Mouse (Mus musculus): Measurements from ENCODE around the gene 4930452B06Rik. TPM values are rescaled to one million over a fixed set of nuclear protein-coding genes. Genes with fewer than 3 reads are reported as not detected.
"Not testable (repeated sequence)": the region's sequence is repeated elsewhere in the genome, so short reads cannot be mapped to it uniquely, and the experiment has no call there.

Gene 4930452B06Rik
- polyA plus RNA-seq, 1 experiment from 2014 or later = 12.3 TPM

DNA sequence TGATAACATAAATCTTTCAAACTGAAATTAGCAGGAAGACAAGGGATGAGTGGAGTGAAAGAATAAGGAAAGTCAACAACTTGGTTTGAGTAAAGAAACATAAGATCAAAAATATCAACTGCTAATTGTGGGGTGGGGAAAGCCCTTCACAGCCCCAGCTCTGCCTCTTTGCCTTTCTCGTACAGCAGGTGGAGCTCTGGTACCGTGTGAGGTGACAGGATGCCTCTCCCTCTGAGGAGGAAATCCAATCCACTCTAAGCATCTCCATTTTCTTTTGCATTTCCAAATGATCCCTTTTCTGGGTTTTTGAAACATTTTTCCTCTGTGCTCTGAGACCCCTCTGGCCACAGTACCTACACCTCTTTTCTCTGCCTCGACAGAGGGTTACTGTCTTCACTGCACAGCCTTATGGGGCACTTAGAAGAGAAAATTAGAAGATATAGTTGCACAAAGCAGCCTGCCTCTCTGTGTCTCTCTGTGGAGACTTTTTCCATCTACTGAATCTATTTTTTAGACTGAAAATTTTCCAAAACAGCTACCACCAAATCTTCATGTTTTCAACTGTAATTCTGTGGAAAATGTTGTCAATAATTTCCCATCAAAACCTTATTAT, 57.4 kb downstream of the 4930452B06Rik start:
- WGBS = 5% methylated on average over 3 of the region's 3 CpGs
- ATAC-seq (ENCODE audit: insufficient number of reproducible peaks, low FRiP score, low TSS enrichment, low read depth) (no peak), DNase-seq (ENCODE audit: low spot score) (peak; percentile 79)
- Histone ChIP-seq H3K27me3 (ENCODE audit: control insufficient read depth, insufficient read depth, low read length) (no peaks in the 10 kb centered on the region), H3K4me3 (ENCODE audit: low read depth, low read length) (no peak overlapping the region), H3K4me1 (ENCODE audit: control insufficient read depth, insufficient read depth, low read length) (no peaks in the 10 kb centered on the region), H3K4me2 (ENCODE audit: low read depth, severe bottlenecking) (no peak overlapping the region), H3K27ac (replicated peaks; ENCODE audit: low read depth, low read length) (no peak overlapping the region), H3K9ac (ENCODE audit: low read length) (no peak overlapping the region), H3K9me3 (ENCODE audit: control insufficient read depth, low read length) (no peaks in the 10 kb centered on the region), H3K36me3 (ENCODE audit: control insufficient read depth, insufficient read depth, low read length) (no peaks in the 10 kb centered on the region)

DNA sequence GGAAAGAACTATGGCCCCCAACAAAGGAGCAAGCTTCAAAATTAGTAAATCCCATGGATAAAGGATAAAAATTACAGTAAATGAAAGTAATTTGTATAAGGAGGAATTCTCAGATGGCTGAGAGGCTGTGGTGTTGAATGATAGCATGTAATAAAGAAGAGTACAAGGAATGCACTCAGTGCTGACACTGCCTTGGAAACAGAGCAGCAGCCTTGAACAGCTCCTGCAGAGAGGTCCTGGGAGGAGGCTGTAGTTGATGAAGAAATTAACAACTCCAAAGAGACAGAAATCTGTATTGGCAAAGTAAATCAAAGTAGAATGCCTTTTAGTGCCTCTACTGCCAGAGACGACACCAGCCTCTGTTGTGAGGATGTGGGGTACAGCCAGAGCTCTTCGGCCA, 61.1 kb downstream of the 4930452B06Rik start:
- no peak for ATAC-seq (ENCODE audit: insufficient number of reproducible peaks, low FRiP score, low TSS enrichment, low read depth)
- no peak overlapping the region for H3K4me2 ChIP-seq (ENCODE audit: low read depth, severe bottlenecking)
- no peaks in the 10 kb centered on the region for H3K36me3 ChIP-seq (ENCODE audit: control insufficient read depth, insufficient read depth, low read length)
- H3K9me3 ChIP-seq (ENCODE audit: control insufficient read depth, low read length) = no peaks in the 10 kb centered on the region
- no peaks in the 10 kb centered on the region for H3K27me3 ChIP-seq (ENCODE audit: control insufficient read depth, insufficient read depth, low read length)
- WGBS = 79% methylated on average over 2 of the region's 2 CpGs
- DNase-seq (ENCODE audit: low spot score) = no peak
- H3K4me1 ChIP-seq (ENCODE audit: control insufficient read depth, insufficient read depth, low read length) = no peaks in the 10 kb centered on the region
- H3K9ac ChIP-seq (ENCODE audit: low read length) = no peak overlapping the region
- H3K4me3 ChIP-seq (ENCODE audit: low read depth, low read length) = no peak overlapping the region
- no peak overlapping the region for H3K27ac ChIP-seq (replicated peaks; ENCODE audit: low read depth, low read length)

GRCm38 (mm10) chr14:8585031-8585430, 81.0 kb downstream of the 4930452B06Rik start:
- Histone ChIP-seq H3K9ac (ENCODE audit: low read length) (no peak overlapping the region), H3K4me2 (ENCODE audit: low read depth, severe bottlenecking) (no peak overlapping the region), H3K9me3 (ENCODE audit: control insufficient read depth, low read length) (no peaks in the 10 kb centered on the region), H3K4me1 (ENCODE audit: control insufficient read depth, insufficient read depth, low read length) (no peaks in the 10 kb centered on the region), H3K4me3 (ENCODE audit: low read depth, low read length) (no peak overlapping the region), H3K27me3 (ENCODE audit: control insufficient read depth, insufficient read depth, low read length) (no peaks in the 10 kb centered on the region), H3K36me3 (ENCODE audit: control insufficient read depth, insufficient read depth, low read length) (no peaks in the 10 kb centered on the region), H3K27ac (replicated peaks; ENCODE audit: low read depth, low read length) (no peak overlapping the region)
- DNase-seq (ENCODE audit: low spot score) (no peak), ATAC-seq (ENCODE audit: insufficient number of reproducible peaks, low FRiP score, low TSS enrichment, low read depth) (no peak)
- 87% methylated on average over 1 of the region's 1 CpGs for WGBS

DNA sequence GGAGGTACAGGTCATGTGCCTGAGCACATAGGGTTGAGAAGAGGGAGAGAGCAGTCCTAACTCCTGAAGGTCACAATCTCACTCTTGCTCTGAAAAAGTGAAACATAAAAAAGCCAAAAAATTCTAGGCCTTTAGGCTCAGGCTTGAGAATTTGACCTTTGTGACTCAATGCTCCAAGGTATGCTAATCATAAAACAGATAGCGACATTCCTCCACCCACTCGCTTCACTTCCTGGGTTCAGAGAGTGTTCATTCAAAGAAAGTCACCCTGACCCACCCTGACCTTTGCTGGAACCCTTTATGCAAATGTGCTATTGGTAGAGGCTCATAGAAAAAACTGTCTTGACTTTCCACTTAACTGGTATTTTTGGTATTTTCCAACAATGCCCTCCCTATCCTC, 115.0 kb downstream of the 4930452B06Rik start:
- ATAC-seq (ENCODE audit: insufficient number of reproducible peaks, low FRiP score, low TSS enrichment, low read depth); H3K9me3 ChIP-seq (ENCODE audit: control insufficient read depth, low read length): not testable (repeated sequence)
- 86% methylated on average over 2 of the region's 2 CpGs for WGBS

GRCm38 (mm10) chr14:8549108-8549507, 116.9 kb downstream of the 4930452B06Rik start:
- no peak for ATAC-seq (ENCODE audit: insufficient number of reproducible peaks, low FRiP score, low TSS enrichment, low read depth)
- H3K4me3 ChIP-seq (ENCODE audit: low read depth, low read length) = no peak overlapping the region
- H3K9ac ChIP-seq (ENCODE audit: low read length) = no peak overlapping the region
- no peak overlapping the region for H3K4me2 ChIP-seq (ENCODE audit: low read depth, severe bottlenecking)
- no peaks in the 10 kb centered on the region for H3K9me3 ChIP-seq (ENCODE audit: control insufficient read depth, low read length)
- no peaks in the 10 kb centered on the region for H3K27me3 ChIP-seq (ENCODE audit: control insufficient read depth, insufficient read depth, low read length)
- DNase-seq (ENCODE audit: low spot score) = no peak
- H3K36me3 ChIP-seq (ENCODE audit: control insufficient read depth, insufficient read depth, low read length) = no peaks in the 10 kb centered on the region
- H3K4me1 ChIP-seq (ENCODE audit: control insufficient read depth, insufficient read depth, low read length) = no peaks in the 10 kb centered on the region
- 82% methylated on average over 4 of the region's 4 CpGs for WGBS
- no peak overlapping the region for H3K27ac ChIP-seq (replicated peaks; ENCODE audit: low read depth, low read length)

More for the DNA sequence above, 115.0 kb downstream of the 4930452B06Rik start:
- not testable (repeated sequence) for H3K4me1 ChIP-seq (ENCODE audit: control insufficient read depth, insufficient read depth, low read length); H3K27me3 ChIP-seq (ENCODE audit: control insufficient read depth, insufficient read depth, low read length); H3K4me3 ChIP-seq (ENCODE audit: low read depth, low read length); H3K4me2 ChIP-seq (ENCODE audit: low read depth, severe bottlenecking); H3K9ac ChIP-seq (ENCODE audit: low read length); DNase-seq (ENCODE audit: low spot score); H3K27ac ChIP-seq (replicated peaks; ENCODE audit: low read depth, low read length); H3K36me3 ChIP-seq (ENCODE audit: control insufficient read depth, insufficient read depth, low read length)

DNA sequence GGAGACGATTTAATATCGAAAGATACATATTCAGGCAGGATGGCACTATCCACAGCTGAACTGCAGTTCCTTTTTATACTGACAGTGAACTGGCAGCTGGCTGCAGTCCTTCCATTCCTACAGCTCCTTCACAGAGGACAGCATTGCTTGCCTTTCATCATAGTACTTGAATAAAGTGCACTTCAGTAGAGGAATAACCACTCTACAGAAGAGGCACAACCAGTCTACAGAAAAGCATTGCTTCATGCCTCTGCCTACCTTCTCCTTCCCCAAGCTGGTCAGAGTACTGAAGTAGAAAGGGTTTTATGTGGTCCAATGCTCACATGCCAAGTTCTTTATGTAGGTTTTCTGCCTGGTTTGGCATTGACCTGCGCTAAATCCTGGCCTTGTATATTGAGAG, 130.0 kb downstream of the 4930452B06Rik start:
- H3K36me3 ChIP-seq (ENCODE audit: control insufficient read depth, insufficient read depth, low read length) = no peaks in the 10 kb centered on the region
- H3K9me3 ChIP-seq (ENCODE audit: control insufficient read depth, low read length) = no peaks in the 10 kb centered on the region
- no peaks in the 10 kb centered on the region for H3K27me3 ChIP-seq (ENCODE audit: control insufficient read depth, insufficient read depth, low read length)
- 93% methylated on average over 3 of the region's 3 CpGs for WGBS
- no peak overlapping the region for H3K9ac ChIP-seq (ENCODE audit: low read length)
- DNase-seq (ENCODE audit: low spot score) (no peak), ATAC-seq (ENCODE audit: insufficient number of reproducible peaks, low FRiP score, low TSS enrichment, low read depth) (no peak)
- H3K4me3 ChIP-seq (ENCODE audit: low read depth, low read length) = no peak overlapping the region
- no peak overlapping the region for H3K4me2 ChIP-seq (ENCODE audit: low read depth, severe bottlenecking)
- no peak overlapping the region for H3K27ac ChIP-seq (replicated peaks; ENCODE audit: low read depth, low read length)
- no peaks in the 10 kb centered on the region for H3K4me1 ChIP-seq (ENCODE audit: control insufficient read depth, insufficient read depth, low read length)

DNA sequence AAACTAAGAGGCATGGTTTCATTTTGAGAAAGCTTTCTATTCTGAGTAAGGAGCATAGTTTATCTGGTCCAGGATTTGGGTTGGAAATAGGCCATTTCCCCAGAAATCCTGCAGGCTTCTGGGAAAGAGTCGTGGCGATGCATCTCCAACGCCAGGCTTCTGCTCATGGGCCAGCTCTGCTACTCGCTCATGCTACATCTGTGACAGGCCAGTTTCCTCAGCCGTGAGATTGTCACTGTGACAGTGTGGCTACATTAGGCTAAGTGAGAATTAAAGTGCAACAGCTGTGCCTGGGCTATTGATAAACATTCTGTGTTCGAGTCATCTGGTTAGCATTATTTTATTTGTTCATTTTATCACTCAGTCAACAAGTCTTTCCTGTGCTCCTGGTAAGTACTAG, 140.8 kb downstream of the 4930452B06Rik start:
- DNase-seq (ENCODE audit: low spot score) (no peak), ATAC-seq (ENCODE audit: insufficient number of reproducible peaks, low FRiP score, low TSS enrichment, low read depth) (no peak)
- Histone ChIP-seq H3K27ac (replicated peaks; ENCODE audit: low read depth, low read length) (no peak overlapping the region), H3K4me3 (ENCODE audit: low read depth, low read length) (no peak overlapping the region), H3K27me3 (ENCODE audit: control insufficient read depth, insufficient read depth, low read length) (no peaks in the 10 kb centered on the region), H3K9ac (ENCODE audit: low read length) (no peak overlapping the region), H3K4me2 (ENCODE audit: low read depth, severe bottlenecking) (no peak overlapping the region), H3K36me3 (ENCODE audit: control insufficient read depth, insufficient read depth, low read length) (no peaks in the 10 kb centered on the region), H3K4me1 (ENCODE audit: control insufficient read depth, insufficient read depth, low read length) (no peaks in the 10 kb centered on the region), H3K9me3 (ENCODE audit: control insufficient read depth, low read length) (no peaks in the 10 kb centered on the region)
- 94% methylated on average over 6 of the region's 6 CpGs for whole genome bisulfite sequencing

GRCm38 (mm10) chr14:8517681-8518080, 148.4 kb downstream of the 4930452B06Rik start:
- Histone ChIP-seq H3K4me1 (ENCODE audit: control insufficient read depth, insufficient read depth, low read length) (no peaks in the 10 kb centered on the region), H3K9me3 (ENCODE audit: control insufficient read depth, low read length) (no peaks in the 10 kb centered on the region), H3K36me3 (ENCODE audit: control insufficient read depth, insufficient read depth, low read length) (no peaks in the 10 kb centered on the region), H3K4me3 (ENCODE audit: low read depth, low read length) (no peak overlapping the region), H3K27ac (replicated peaks; ENCODE audit: low read depth, low read length) (no peak overlapping the region), H3K9ac (ENCODE audit: low read length) (no peak overlapping the region), H3K27me3 (ENCODE audit: control insufficient read depth, insufficient read depth, low read length) (no peaks in the 10 kb centered on the region), H3K4me2 (ENCODE audit: low read depth, severe bottlenecking) (no peak overlapping the region)
- 66% methylated on average over 6 of the region's 6 CpGs for WGBS
- DNase-seq (ENCODE audit: low spot score) (no peak), ATAC-seq (ENCODE audit: insufficient number of reproducible peaks, low FRiP score, low TSS enrichment, low read depth) (no peak)

DNA sequence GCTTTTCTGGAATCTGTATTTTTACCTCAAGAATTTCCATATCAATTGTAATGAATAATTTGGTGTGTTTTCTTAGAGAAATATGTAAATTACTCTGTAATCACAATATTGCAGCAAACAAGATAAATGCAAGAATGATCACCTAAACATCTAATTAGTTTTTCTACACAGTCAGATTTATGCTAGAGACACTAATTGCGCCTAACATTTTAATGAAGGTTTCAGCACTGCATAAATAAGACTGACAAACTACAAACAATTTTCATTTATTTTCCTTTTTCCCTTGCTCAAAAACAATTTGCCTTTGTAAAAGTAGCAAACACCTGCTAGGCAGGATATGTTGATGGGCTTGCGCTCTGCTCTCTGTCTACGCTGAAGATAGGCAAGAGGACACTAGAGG, 152.0 kb downstream of the 4930452B06Rik start:
- Histone ChIP-seq H3K27me3 (ENCODE audit: control insufficient read depth, insufficient read depth, low read length) (no peaks in the 10 kb centered on the region), H3K36me3 (ENCODE audit: control insufficient read depth, insufficient read depth, low read length) (no peaks in the 10 kb centered on the region), H3K27ac (replicated peaks; ENCODE audit: low read depth, low read length) (no peak overlapping the region), H3K9me3 (ENCODE audit: control insufficient read depth, low read length) (no peaks in the 10 kb centered on the region), H3K9ac (ENCODE audit: low read length) (no peak overlapping the region), H3K4me2 (ENCODE audit: low read depth, severe bottlenecking) (no peak overlapping the region), H3K4me1 (ENCODE audit: control insufficient read depth, insufficient read depth, low read length) (no peaks in the 10 kb centered on the region; the same call in 1 of the 2 replicates), H3K4me3 (ENCODE audit: low read depth, low read length) (no peak overlapping the region)
- no peak for DNase-seq (ENCODE audit: low spot score)
- WGBS = 96% methylated on average over 3 of the region's 3 CpGs
- ATAC-seq (ENCODE audit: insufficient number of reproducible peaks, low FRiP score, low TSS enrichment, low read depth) = no peak
